8 mouse cellular contexts compared by ENCODE assay signal in genomic region chr11:97808621-97809234, GRCm38 (mm10). TPM values are rescaled to one million over a fixed set of nuclear protein-coding genes. Genes with fewer than 3 reads are reported as not detected.
DNase-seq lines count a peak whose midpoint lies in the region; ATAC-seq and TF ChIP-seq lines count a peak whose summit lies in the region.

No protein-coding gene starts in this region.

- H3K4me1 ChIP-seq in ES-Bruce4 (ENCODE audit: control insufficient read depth, insufficient read depth, low read length) = peaks cover 38% of the 10 kb centered on the region
- peaks cover 96% of the 10 kb centered on the region for H3K4me1 ChIP-seq in embryonic facial prominence, embryonic 13.5 days
- H3K4me1 ChIP-seq in intestine, embryonic 16.5 days (ENCODE audit: control insufficient read depth, insufficient read depth, low read length) = peaks cover 91% of the 10 kb centered on the region
- peaks cover 49% of the 10 kb centered on the region for H3K4me1 ChIP-seq in midbrain, postnatal 0 days (ENCODE audit: insufficient read depth, low read length)

- no peaks in the 10 kb centered on the region for H3K9me3 ChIP-seq in ES-Bruce4 (replicated peaks; ENCODE audit: control insufficient read depth, insufficient read depth, low read length, poor library complexity, severe bottlenecking)
- H3K9me3 ChIP-seq in embryonic facial prominence, embryonic 13.5 days = no peaks in the 10 kb centered on the region
- H3K9me3 ChIP-seq in intestine, embryonic 16.5 days (ENCODE audit: control insufficient read depth, low read length) = no peaks in the 10 kb centered on the region
- H3K9me3 ChIP-seq in midbrain, postnatal 0 days (ENCODE audit: low read length) = no peaks in the 10 kb centered on the region

- H3K27ac ChIP-seq in ES-Bruce4 (ENCODE audit: insufficient read depth, low read length) = peak overlapping the region; percentile 97
- H3K27ac ChIP-seq in embryonic facial prominence, embryonic 13.5 days = peak overlapping the region; percentile 73
- peak overlapping the region; percentile 73 for H3K27ac ChIP-seq in intestine, embryonic 16.5 days (ENCODE audit: low read length)
- H3K27ac ChIP-seq in midbrain, postnatal 0 days (ENCODE audit: low read depth, low read length) = peak overlapping the region; percentile 26; the same call in 1 of the 2 replicates

- no peak for TF ChIP-seq POLR2A in ES-Bruce4 (IDR thresholded peaks at IDR 0.05; ENCODE audit: insufficient read depth, low read length)

- 0 out of 2 replicates have a peak overlapping the region, but pooled peaks have one; percentile 5 for H3K4me3 ChIP-seq in ES-Bruce4 (ENCODE audit: low read depth, low read length)
- no peak overlapping the region for H3K4me3 ChIP-seq in embryonic facial prominence, embryonic 13.5 days
- H3K4me3 ChIP-seq in intestine, embryonic 16.5 days (ENCODE audit: low read length) = no peak overlapping the region
- H3K4me3 ChIP-seq in midbrain, postnatal 0 days (ENCODE audit: low read depth, low read length) = no peak overlapping the region

- 32% methylated on average over 5 of the region's 5 CpGs for WGBS in embryonic facial prominence, embryonic 13.5 days
- 31% methylated on average over 5 of the region's 5 CpGs for WGBS in intestine, embryonic 16.5 days
- WGBS in midbrain, postnatal 0 days = 46% methylated on average over 5 of the region's 5 CpGs

- no peak for ATAC-seq in embryonic facial prominence, embryonic 13.5 days (ENCODE audit: insufficient number of reproducible peaks, insufficient read depth, low FRiP score, low TSS enrichment, low read depth)
- ATAC-seq in intestine, embryonic 16.5 days = no peak
- ATAC-seq in midbrain, postnatal 0 days (ENCODE audit: low FRiP score) = no peak
- no peak for ATAC-seq in megakaryocyte, adult 5-6 weeks (ENCODE audit: poor library complexity, severe bottlenecking)

- TF ChIP-seq EP300 in ES-Bruce4 (IDR thresholded peaks at IDR 0.05; ENCODE audit: insufficient read depth, low read depth, low read length) = peak; percentile 98

- peak; percentile 56 for DNase-seq in gastrocnemius, adult 18-20 months (ENCODE audit: low spot score)
- DNase-seq in gastrocnemius, adult 8-10 months (ENCODE audit: low spot score in 2 of 2) = no peak
- no peak for DNase-seq in midbrain, postnatal 0 days (ENCODE audit: low spot score)
- no peak for DNase-seq in frontal cortex, postnatal 10 days (ENCODE audit: low spot score in 2 of 2)

- H3K4me2 ChIP-seq in embryonic facial prominence, embryonic 13.5 days = 0 out of 2 replicates have a peak overlapping the region, but pooled peaks have one; percentile 7
- H3K4me2 ChIP-seq in intestine, embryonic 16.5 days (ENCODE audit: low read depth, low read length) = no peak overlapping the region
- H3K4me2 ChIP-seq in midbrain, postnatal 0 days (ENCODE audit: low read depth, low read length, poor library complexity, severe bottlenecking) = no peak overlapping the region

- H3K9ac ChIP-seq in ES-Bruce4 (ENCODE audit: low read depth, poor library complexity, severe bottlenecking) = peak overlapping the region; percentile 44
- no peak overlapping the region for H3K9ac ChIP-seq in embryonic facial prominence, embryonic 13.5 days
- peak overlapping the region; percentile 46; the same call in 1 of the 2 replicates for H3K9ac ChIP-seq in intestine, embryonic 16.5 days (ENCODE audit: low read depth, low read length)
- H3K9ac ChIP-seq in midbrain, postnatal 0 days (replicated peaks; ENCODE audit: low read length, poor library complexity, severe bottlenecking) = no peak overlapping the region

- no peak for TF ChIP-seq CTCF in ES-Bruce4 (IDR thresholded peaks at IDR 0.05; ENCODE audit: low read depth, low read length)
- no peak for TF ChIP-seq CTCF in midbrain, postnatal 0 days (IDR thresholded peaks at IDR 0.05)

- no peaks in the 10 kb centered on the region for H3K27me3 ChIP-seq in ES-Bruce4 (ENCODE audit: control insufficient read depth, insufficient read depth, low read length, poor library complexity, severe bottlenecking)
- H3K27me3 ChIP-seq in embryonic facial prominence, embryonic 13.5 days = no peaks in the 10 kb centered on the region
- H3K27me3 ChIP-seq in intestine, embryonic 16.5 days (replicated peaks; ENCODE audit: control insufficient read depth, insufficient read depth, low read length) = no peaks in the 10 kb centered on the region
- no peaks in the 10 kb centered on the region for H3K27me3 ChIP-seq in midbrain, postnatal 0 days (ENCODE audit: insufficient read depth, low read length)

- peaks cover 18% of the 10 kb centered on the region for H3K36me3 ChIP-seq in ES-Bruce4 (ENCODE audit: control insufficient read depth, insufficient read depth, low read length, poor library complexity, severe bottlenecking)
- peaks cover 52% of the 10 kb centered on the region for H3K36me3 ChIP-seq in embryonic facial prominence, embryonic 13.5 days
- peaks cover 3% of the 10 kb centered on the region; the same call in 1 of the 2 replicates for H3K36me3 ChIP-seq in intestine, embryonic 16.5 days (ENCODE audit: control insufficient read depth, insufficient read depth, low read length)
- peaks cover 13% of the 10 kb centered on the region for H3K36me3 ChIP-seq in midbrain, postnatal 0 days (ENCODE audit: insufficient read depth, low read length)

RNA-seq across cellular contexts. Expression of gene Lasp1, which starts 9.9 kb away (rescaled TPM):
- total RNA-seq in gastrocnemius, adult 18-20 months (2021) = 10 to 100 TPM; 10.0 to 19.2 TPM
- 10 to 100 TPM in 2 of 4 experiments, 1 to 10 TPM in 2; 5.9 to 11.2 (median 9.0) TPM for total RNA-seq in gastrocnemius, adult 8-10 months (2022)
- polyA plus RNA-seq in ES-Bruce4 (2011; ENCODE audit: insufficient read depth, insufficient read length, low read depth, missing spikeins) = 228 and 231 TPM in 2 replicates
- 122 and 131 TPM in 2 replicates for polyA plus RNA-seq in embryonic facial prominence, embryonic 13.5 days (2015; fragmentation: Nextera tagmentation; extraction: Ambion mirVana)
- 141 and 148 TPM in 2 replicates for polyA plus RNA-seq in intestine, embryonic 16.5 days (2015; fragmentation: Nextera tagmentation; extraction: Ambion mirVana)
- 206 and 216 TPM in 2 replicates for total RNA-seq in midbrain, postnatal 0 days (2014; rRNA removed)
- polyA plus RNA-seq in midbrain, postnatal 0 days (2015; fragmentation: Nextera tagmentation; extraction: Ambion mirVana) = 174 and 179 TPM in 2 replicates
- 121 and 128 TPM in 2 replicates for total RNA-seq in megakaryocyte, adult 5-6 weeks (2015)
- 315 and 351 TPM in 2 replicates for total RNA-seq in megakaryocyte, adult 5-6 weeks (2017)

RNA-seq across cellular contexts. Expression of gene Rpl23, which starts 26.5 kb away (rescaled TPM):
- 100 to 1,000 TPM; 426 to 450 TPM for total RNA-seq in gastrocnemius, adult 18-20 months (2021)
- 100 to 1,000 TPM; 371 to 534 (median 431) TPM for total RNA-seq in gastrocnemius, adult 8-10 months (2022)
- 777 and 842 TPM in 2 replicates for polyA plus RNA-seq in ES-Bruce4 (2011; ENCODE audit: insufficient read depth, insufficient read length, low read depth, missing spikeins)
- 596 and 632 TPM in 2 replicates for polyA plus RNA-seq in embryonic facial prominence, embryonic 13.5 days (2015; fragmentation: Nextera tagmentation; extraction: Ambion mirVana)
- 466 and 491 TPM in 2 replicates for polyA plus RNA-seq in intestine, embryonic 16.5 days (2015; fragmentation: Nextera tagmentation; extraction: Ambion mirVana)
- total RNA-seq in midbrain, postnatal 0 days (2014; rRNA removed) = 177 and 224 TPM in 2 replicates
- polyA plus RNA-seq in midbrain, postnatal 0 days (2015; fragmentation: Nextera tagmentation; extraction: Ambion mirVana) = 308 and 329 TPM in 2 replicates
- total RNA-seq in megakaryocyte, adult 5-6 weeks (2015) = 1,123 and 1,179 TPM in 2 replicates
- 895 and 904 TPM in 2 replicates for total RNA-seq in megakaryocyte, adult 5-6 weeks (2017)

RNA-seq across cellular contexts. Expression of gene B230217C12Rik, which starts 31.9 kb away (rescaled TPM):
- under 1 TPM; 0.19 to 0.34 TPM for total RNA-seq in gastrocnemius, adult 18-20 months (2021)
- total RNA-seq in gastrocnemius, adult 8-10 months (2022) = under 1 TPM; 0.19 to 0.51 (median 0.32) TPM
- 2.8 and 3.4 TPM in 2 replicates for polyA plus RNA-seq in ES-Bruce4 (2011; ENCODE audit: insufficient read depth, insufficient read length, low read depth, missing spikeins)
- polyA plus RNA-seq in embryonic facial prominence, embryonic 13.5 days (2015; fragmentation: Nextera tagmentation; extraction: Ambion mirVana) = 10.5 and 11.8 TPM in 2 replicates
- polyA plus RNA-seq in intestine, embryonic 16.5 days (2015; fragmentation: Nextera tagmentation; extraction: Ambion mirVana) = 4.1 TPM in 2 replicates
- 37.7 and 43.6 TPM in 2 replicates for total RNA-seq in midbrain, postnatal 0 days (2014; rRNA removed)
- 38.2 and 41.8 TPM in 2 replicates for polyA plus RNA-seq in midbrain, postnatal 0 days (2015; fragmentation: Nextera tagmentation; extraction: Ambion mirVana)
- 2.3 and 2.5 TPM in 2 replicates for total RNA-seq in megakaryocyte, adult 5-6 weeks (2015)
- total RNA-seq in megakaryocyte, adult 5-6 weeks (2017) = 0.33 and 0.45 TPM in 2 replicates

RNA-seq across cellular contexts. Expression of gene 1700001P01Rik, which starts 33.0 kb away (rescaled TPM):
- not detected for total RNA-seq in gastrocnemius, adult 18-20 months (2021)
- not detected for total RNA-seq in gastrocnemius, adult 8-10 months (2022)
- polyA plus RNA-seq in ES-Bruce4 (2011; ENCODE audit: insufficient read depth, insufficient read length, low read depth, missing spikeins) = 0.99 TPM in 1 of 2 replicates, not detected in the other
- 0.62 and 0.84 TPM in 2 replicates for polyA plus RNA-seq in embryonic facial prominence, embryonic 13.5 days (2015; fragmentation: Nextera tagmentation; extraction: Ambion mirVana)
- polyA plus RNA-seq in intestine, embryonic 16.5 days (2015; fragmentation: Nextera tagmentation; extraction: Ambion mirVana) = not detected in 2 replicates
- total RNA-seq in midbrain, postnatal 0 days (2014; rRNA removed) = not detected in 2 replicates
- polyA plus RNA-seq in midbrain, postnatal 0 days (2015; fragmentation: Nextera tagmentation; extraction: Ambion mirVana) = 0.29 TPM in 1 of 2 replicates, not detected in the other
- not detected in 2 replicates for total RNA-seq in megakaryocyte, adult 5-6 weeks (2015)
- total RNA-seq in megakaryocyte, adult 5-6 weeks (2017) = not detected in 2 replicates

RNA-seq across cellular contexts. Expression of gene Cwc25, which starts 42.4 kb away (rescaled TPM):
- 1 to 10 TPM; 5.2 to 5.9 TPM for total RNA-seq in gastrocnemius, adult 18-20 months (2021)
- 1 to 10 TPM; 3.2 to 5.9 (median 4.7) TPM for total RNA-seq in gastrocnemius, adult 8-10 months (2022)
- 14.5 and 16.9 TPM in 2 replicates for polyA plus RNA-seq in ES-Bruce4 (2011; ENCODE audit: insufficient read depth, insufficient read length, low read depth, missing spikeins)
- polyA plus RNA-seq in embryonic facial prominence, embryonic 13.5 days (2015; fragmentation: Nextera tagmentation; extraction: Ambion mirVana) = 22.5 and 23.3 TPM in 2 replicates
- 11.1 and 11.9 TPM in 2 replicates for polyA plus RNA-seq in intestine, embryonic 16.5 days (2015; fragmentation: Nextera tagmentation; extraction: Ambion mirVana)
- 11.8 and 16.0 TPM in 2 replicates for total RNA-seq in midbrain, postnatal 0 days (2014; rRNA removed)
- polyA plus RNA-seq in midbrain, postnatal 0 days (2015; fragmentation: Nextera tagmentation; extraction: Ambion mirVana) = 12.0 TPM in 2 replicates
- total RNA-seq in megakaryocyte, adult 5-6 weeks (2015) = 11.1 and 11.8 TPM in 2 replicates
- total RNA-seq in megakaryocyte, adult 5-6 weeks (2017) = 21.0 and 22.4 TPM in 2 replicates

Comparison
In these comparisons a context has a peak if more than half of its experiments do, and no peak if none do; other contexts are left out.
1. H3K27ac ChIP-seq: peak in every context shown above with its lines; median percentile 97 in ES-Bruce4; 73 in embryonic facial prominence, embryonic 13.5 days; 73 in intestine, embryonic 16.5 days; 26 in midbrain, postnatal 0 days.
2. H3K9ac ChIP-seq: peak in ES-Bruce4 (single experiment) and intestine, embryonic 16.5 days (single experiment); none in embryonic facial prominence, embryonic 13.5 days (single experiment) and midbrain, postnatal 0 days (single experiment).
3. RNA of gene Lasp1, which starts 9.9 kb away (total RNA-seq): 121 to 351 TPM in megakaryocyte, adult 5-6 weeks and 206 to 216 TPM in midbrain, postnatal 0 days; 10.0 to 19.2 TPM in gastrocnemius, adult 18-20 months and 5.9 to 11.2 TPM in gastrocnemius, adult 8-10 months; every median in the first group is over 4 times any median in the second.
4. RNA of gene B230217C12Rik, which starts 31.9 kb away (total RNA-seq): 37.7 to 43.6 TPM in midbrain, postnatal 0 days; 0.33 to 2.5 TPM in megakaryocyte, adult 5-6 weeks, 0.19 to 0.34 TPM in gastrocnemius, adult 18-20 months and 0.19 to 0.51 TPM in gastrocnemius, adult 8-10 months; every median in the first group is over 10 times any median in the second.